Mouse (Mus musculus) E14TG2a.4 (cell line): ENCODE results near the gene Gm12216.

Source experiments
- CTCF ChIP-seq: conservative IDR thresholded peaks from 2 replicates; pipeline ENCODE4 v1.5.1; 2014; ENCODE audit warnings: low read length
- NANOG ChIP-seq: IDR thresholded peaks from 2 replicates; pipeline ENCODE4 v1.6.1; 2014; ENCODE audit warnings: borderline replicate concordance, low read length, mixed read lengths
- POU5F1 ChIP-seq: IDR thresholded peaks from 2 replicates; pipeline ENCODE4 v1.6.1; 2014; ENCODE audit warnings: low read length, borderline replicate concordance

DNA sequence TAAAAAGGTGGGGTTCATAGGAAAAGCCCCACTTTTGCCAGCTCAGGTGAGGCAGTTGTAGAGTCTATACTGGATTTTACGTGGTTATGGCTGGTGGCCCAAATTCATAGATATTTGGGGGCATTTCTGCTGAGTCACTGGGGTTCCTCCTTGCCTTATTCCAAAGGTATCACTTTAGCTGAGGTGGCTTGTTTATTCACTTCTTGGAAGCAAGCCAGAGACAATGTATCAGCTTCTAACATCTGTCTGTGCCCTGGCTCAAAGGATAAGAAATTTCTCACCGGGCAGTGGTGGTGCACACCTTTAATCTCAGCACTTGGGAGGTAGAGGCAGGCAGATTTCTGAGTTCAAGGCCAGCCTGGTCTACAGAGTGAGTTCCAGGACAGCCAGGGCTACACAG is 79.2 kb downstream of the Gm12216 start:
- no peak for TF ChIP-seq CTCF
- no peak for TF ChIP-seq NANOG
- TF ChIP-seq POU5F1 = no peak
